Mouse (Mus musculus) embryo, embryonic 11.5 days (tissue): ENCODE results near the gene Cib4.

Source experiments
- DNase-seq: peaks from one replicate; pipeline ENCODE4 v3.0.0-alpha.2; 2012; ENCODE audit warnings: low read depth, low spot score

Cib4 gene

GRCm38 (mm10) chr5:30440308-30440906, 105.2 kb downstream of the Cib4 start:
- no peak for DNase-seq

GRCm38 (mm10) chr5:30438931-30439330, 106.7 kb downstream of the Cib4 start:
- DNase-seq: no peak
